Mouse (Mus musculus) MEL (cell line): Measurements from ENCODE around the gene Tssk3. TPM values are rescaled to one million over a fixed set of nuclear protein-coding genes. Genes with fewer than 3 reads are reported as not detected.

ENCODE experiments used
- DNase-seq: peaks from one replicate; pipeline ENCODE4 v3.0.0; 2011; ENCODE audit warnings: low read depth, low spot score
- H3K27ac ChIP-seq: 2 replicates; pipeline ENCODE4 v1.5.1; 2012; ENCODE audit warnings: low read depth, mild to moderate bottlenecking, control low read depth, low read length, moderate library complexity; ENCODE audit not compliant: control insufficient read depth
- H3K27me3 ChIP-seq, 2 experiments: fragments of 150-350 bp in 1 of 2; sonication (generic) in 1 of 2; 2 replicates each; pipeline ENCODE4 v1.6.1; 2012; ENCODE audit warnings: low read length in 2 of 2, mild to moderate bottlenecking in 2 of 2, improper control_type of control experiment in 1 of 2, moderate library complexity in 1 of 2; ENCODE audit not compliant: insufficient read depth in 2 of 2, control insufficient read depth in 1 of 2
- H3K36me3 ChIP-seq, 2 experiments: 2 replicates each; pipeline ENCODE4 v1.6.1; 2012 to 2014; ENCODE audit warnings: low read length in 2 of 2, improper control_type of control experiment in 1 of 2, inconsistent platforms in 1 of 2, mild to moderate bottlenecking in 1 of 2; ENCODE audit not compliant: insufficient read depth in 2 of 2, control insufficient read depth in 1 of 2
- H3K4me1 ChIP-seq, 2 experiments: fragments of 150-350 bp in 1 of 2; sonication (generic) in 1 of 2; 2 replicates each; pipeline ENCODE4 v1.6.1; 2012; ENCODE audit warnings: low read length in 2 of 2, improper control_type of control experiment in 1 of 2, mild to moderate bottlenecking in 1 of 2; ENCODE audit not compliant: insufficient read depth in 2 of 2, control insufficient read depth in 1 of 2
- H3K4me3 ChIP-seq, 2 experiments: fragments of 150-350 bp in 1 of 2; sonication (generic) in 1 of 2; 2 replicates each; pipeline ENCODE4 v1.5.1; 2012; ENCODE audit warnings: low read depth in 2 of 2, low read length in 2 of 2, mild to moderate bottlenecking in 2 of 2, moderate library complexity in 2 of 2, control low read depth in 1 of 2, improper control_type of control experiment in 1 of 2; ENCODE audit not compliant: control insufficient read depth in 1 of 2, insufficient read depth in 1 of 2
- H3K79me2 ChIP-seq: 2 replicates; pipeline ENCODE4 v1.6.1; 2012; ENCODE audit warnings: mild to moderate bottlenecking, low read length, moderate library complexity; ENCODE audit not compliant: control insufficient read depth, poor library complexity, insufficient read depth
- H3K9ac ChIP-seq: 2 replicates; pipeline ENCODE4 v1.6.1; 2012; ENCODE audit warnings: low read depth, mild to moderate bottlenecking, control low read depth, low read length, moderate library complexity; ENCODE audit not compliant: control insufficient read depth, poor library complexity, severe bottlenecking
- H3K9me3 ChIP-seq: fragments of 150-350 bp; sonication (generic); replicated peaks from 2 replicates; pipeline ENCODE4 v1.6.1; 2012; ENCODE audit warnings: mild to moderate bottlenecking, low read length, improper control_type of control experiment, moderate library complexity; ENCODE audit not compliant: insufficient read depth
- CHD2 ChIP-seq: IDR thresholded peaks from 2 replicates; pipeline ENCODE4 v1.6.1; 2011; ENCODE audit warnings: low read length, improper control_type of control experiment
- E2F4 ChIP-seq: IDR thresholded peaks from 2 replicates; pipeline ENCODE4 v1.6.1; 2011; ENCODE audit warnings: low read depth, low read length, improper control_type of control experiment, borderline replicate concordance
- ELF1 ChIP-seq: IDR thresholded peaks from 2 replicates; pipeline ENCODE4 v1.6.1; 2014; ENCODE audit warnings: low read depth, mild to moderate bottlenecking, inconsistent platforms, low read length, improper control_type of control experiment, moderate library complexity
- ETS1 ChIP-seq: IDR thresholded peaks from 2 replicates; pipeline ENCODE4 v1.6.1; 2012; ENCODE audit warnings: low read depth, mild to moderate bottlenecking, inconsistent platforms, low read length, improper control_type of control experiment, moderate library complexity
- HCFC1 ChIP-seq: IDR thresholded peaks from 2 replicates; pipeline ENCODE4 v1.6.1; 2012; ENCODE audit warnings: low read depth, mild to moderate bottlenecking, inconsistent platforms, low read length, improper control_type of control experiment, moderate library complexity
- KAT2A ChIP-seq: conservative IDR thresholded peaks from 2 replicates; pipeline ENCODE4 v1.6.1; 2012; ENCODE audit warnings: low read depth, low read length, improper control_type of control experiment, inconsistent platforms
- MAX ChIP-seq: IDR thresholded peaks from 2 replicates; pipeline ENCODE4 v1.6.1; 2011; ENCODE audit warnings: low read length, improper control_type of control experiment
- MYB ChIP-seq: IDR thresholded peaks from 2 replicates; pipeline ENCODE4 v1.6.1; 2011; ENCODE audit warnings: mild to moderate bottlenecking, low read depth, low read length, improper control_type of control experiment
- MYC ChIP-seq: IDR thresholded peaks from 2 replicates; pipeline ENCODE4 v1.6.1; 2011; ENCODE audit warnings: low read depth, mild to moderate bottlenecking, low read length, improper control_type of control experiment, moderate library complexity
- POLR2AphosphoS2 ChIP-seq: IDR thresholded peaks from 2 replicates; pipeline ENCODE4 v1.6.1; 2011; ENCODE audit warnings: low read length, improper control_type of control experiment
- RAD21 ChIP-seq: IDR thresholded peaks from 2 replicates; pipeline ENCODE4 v1.6.1; 2011; ENCODE audit warnings: mild to moderate bottlenecking, low read depth, low read length, improper control_type of control experiment
- TBP ChIP-seq: IDR thresholded peaks from 2 replicates; pipeline ENCODE4 v1.8.0; 2011; ENCODE audit warnings: low read depth, low read length, improper control_type of control experiment
- TCF12 ChIP-seq: IDR thresholded peaks from 2 replicates; pipeline ENCODE4 v1.6.1; 2014; ENCODE audit warnings: low read depth, mild to moderate bottlenecking, inconsistent platforms, low read length, improper control_type of control experiment, moderate library complexity
- USF2 ChIP-seq, 2 experiments: IDR thresholded peaks; 2 replicates each; pipeline ENCODE4 v1.6.1; 2011 to 2012; ENCODE audit warnings: improper control_type of control experiment in 2 of 2, low read length in 2 of 2, borderline replicate concordance in 1 of 2, inconsistent platforms in 1 of 2, low read depth in 1 of 2, mild to moderate bottlenecking in 1 of 2; ENCODE audit not compliant: insufficient read depth in 1 of 2
- ZKSCAN1 ChIP-seq: IDR thresholded peaks from 2 replicates; pipeline ENCODE4 v1.6.1; 2012; ENCODE audit warnings: low read depth, mild to moderate bottlenecking, inconsistent platforms, low read length, improper control_type of control experiment, moderate library complexity
- ZNF384 ChIP-seq: IDR thresholded peaks from 2 replicates; pipeline ENCODE4 v1.6.1; 2012; ENCODE audit warnings: low read depth, mild to moderate bottlenecking, inconsistent platforms, low read length, improper control_type of control experiment
- polyA plus RNA-seq, 2 experiments: library from polyadenylated mRNA; stranded (reverse) in 1 of 2; unstranded in 1 of 2; fragments of >175 nt in 1 of 2; fragments of >200 nt in 1 of 2; gene quantifications; 2 replicates each; pipeline versions ENCODE4 v1.2.1 to v1.2.4; 2012; ENCODE audit warnings: low replicate concordance in 2 of 2, low read depth in 1 of 2; ENCODE audit not compliant: insufficient read length in 2 of 2, insufficient read depth in 1 of 2, missing spikeins in 1 of 2
- total RNA-seq: library from RNA; depleted of rRNA; stranded (reverse); fragments of 300-350 nt; gene quantifications from 2 replicates; pipeline ENCODE4 v1.2.3, GENCODE M21; 2012

Tssk3 gene
- total and polyA plus RNA-seq, 3 experiments: not detected

DNA sequence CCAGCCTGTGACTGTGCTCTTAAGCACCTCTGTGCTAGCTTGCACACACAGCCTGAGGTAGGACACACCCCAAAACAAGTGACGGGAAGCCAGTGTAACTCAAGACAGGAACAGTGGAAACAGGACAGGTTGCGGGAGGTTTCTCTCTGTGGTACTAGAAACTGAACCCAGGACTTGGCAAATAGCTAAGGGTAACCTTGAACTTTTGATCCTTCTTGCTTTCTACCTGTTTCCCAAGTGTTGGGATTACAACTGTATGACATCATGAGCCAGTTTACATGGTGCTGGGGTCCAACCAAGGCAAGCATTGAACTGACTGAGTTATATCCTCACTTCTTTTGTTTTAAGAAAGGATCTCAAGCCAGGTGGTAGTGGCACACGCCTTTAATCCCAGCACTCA is 11.0 kb downstream of the Tssk3 start:
- no peak overlapping the region for H3K27ac ChIP-seq
- H3K9me3 ChIP-seq: no peaks in the 10 kb centered on the region
- DNase-seq: no peak
- H3K4me1 ChIP-seq: no peaks in the 10 kb centered on the region
- no peaks in the 10 kb centered on the region for H3K79me2 ChIP-seq
- H3K4me3 ChIP-seq: no peak overlapping the region
- TF ChIP-seq TCF12 (no peak), ZKSCAN1 (no peak), ETS1 (no peak), MYB (no peak), MYC (no peak), ELF1 (no peak), POLR2AphosphoS2 (no peak), E2F4 (no peak), RAD21 (no peak), USF2 (IDR thresholded peaks at IDR 0.05; ENCODE audit: borderline replicate concordance in 1 of 2, insufficient read depth in 1 of 2, low read depth in 1 of 2, low read length in 2 of 2) (no peak), MAX (no peak), TBP (no peak), KAT2A (no peak), HCFC1 (no peak)
- no peaks in the 10 kb centered on the region for H3K27me3 ChIP-seq
- peaks cover 0 to 3% of the 10 kb centered on the region in 2 experiments; a peak in 1 of 4 replicates for H3K36me3 ChIP-seq
- H3K9ac ChIP-seq: no peak overlapping the region

DNA sequence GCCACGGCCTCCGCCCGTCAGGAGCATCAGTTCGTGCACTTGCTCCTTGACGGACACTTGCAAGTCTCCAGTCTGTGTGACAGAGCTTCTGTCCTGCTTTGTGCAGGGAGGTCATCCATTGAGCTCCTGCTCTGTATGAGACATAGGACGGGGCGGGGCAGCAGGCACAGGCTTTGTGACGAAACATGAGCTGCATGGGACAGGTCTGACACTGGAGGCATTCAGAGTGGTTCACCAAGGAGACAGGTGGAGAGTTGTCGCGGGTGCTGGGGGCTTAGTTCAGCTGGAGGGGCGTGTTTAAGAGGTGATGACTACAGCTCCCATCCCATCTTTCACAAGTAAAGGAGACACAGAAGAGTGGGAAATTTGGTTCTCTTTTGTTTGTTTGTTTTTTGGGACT is 14.8 kb downstream of the Tssk3 start:
- no peak overlapping the region for H3K4me3 ChIP-seq
- no peak for DNase-seq
- no peaks in the 10 kb centered on the region for H3K4me1 ChIP-seq
- H3K79me2 ChIP-seq: no peaks in the 10 kb centered on the region
- no peak overlapping the region for H3K9ac ChIP-seq
- H3K27me3 ChIP-seq: no peaks in the 10 kb centered on the region
- no peak for TF ChIP-seq E2F4
- TF ChIP-seq CHD2: no peak
- no peak for TF ChIP-seq KAT2A
- no peak for TF ChIP-seq POLR2AphosphoS2
- no peak for TF ChIP-seq ZNF384
- TF ChIP-seq, all 39 proteins: peak for 0
- H3K9me3 ChIP-seq: no peaks in the 10 kb centered on the region
- H3K27ac ChIP-seq: no peak overlapping the region
- peaks cover 0 to 1% of the 10 kb centered on the region in 2 experiments; a peak in 1 of 4 replicates for H3K36me3 ChIP-seq
